Mouse (Mus musculus) frontal cortex, adult (tissue): ENCODE results near the gene Ermap.

ENCODE experiments used
- ATAC-seq: cut with Nextera tagmentation; 2 replicates; pipeline ENCODE4 v1.9.2; 2017; ENCODE audit warnings: mild to moderate bottlenecking, moderate library complexity, mixed read lengths; ENCODE audit not compliant: low TSS enrichment

The Ermap gene

GRCm38 (mm10) chr4:119189864-119190263 lies at the start of gene Ermap:
Gene Ermap, minus strand, starts transcription at chr4:119190011.
- ATAC-seq = no peak

- ATAC-seq = peak; percentile 69
Measured at GRCm38 (mm10) chr4:119239181-119239682, 49.4 kb upstream of the Ermap start.

- no peak for ATAC-seq
Measured at GRCm38 (mm10) chr4:119238661-119239060, 48.9 kb upstream of the Ermap start.

- ATAC-seq = no peak
Measured at GRCm38 (mm10) chr4:119234348-119234747, 44.5 kb upstream of the Ermap start.

- ATAC-seq = peak; percentile 61; the same call in 1 of the 2 replicates
Measured at GRCm38 (mm10) chr4:119233256-119233901, 43.6 kb upstream of the Ermap start.

- ATAC-seq = peak; percentile 97
Measured at GRCm38 (mm10) chr4:119232410-119233255, 42.8 kb upstream of the Ermap start, which contains the start of the genes AU022252 and P3h1. Gene AU022252, minus strand, starts transcription at chr4:119232712. Gene P3h1, plus strand, starts transcription at chr4:119232915.

- no peak for ATAC-seq
Measured at GRCm38 (mm10) chr4:119226751-119227150, 36.9 kb upstream of the Ermap start.

- ATAC-seq = no peak
Measured at GRCm38 (mm10) chr4:119225719-119226118, 35.9 kb upstream of the Ermap start.

- ATAC-seq = no peak
Measured at GRCm38 (mm10) chr4:119224534-119224933, 34.7 kb upstream of the Ermap start.

GRCm38 (mm10) chr4:119223696-119224095 lies 33.9 kb upstream of the Ermap start:
- ATAC-seq = peak; percentile 64; the same call in 1 of the 2 replicates

- no peak for ATAC-seq
Measured at GRCm38 (mm10) chr4:119218169-119218568, 28.4 kb upstream of the Ermap start, which contains the start of gene Tmem269. Gene Tmem269, minus strand, starts transcription at chr4:119218217.

GRCm38 (mm10) chr4:119216667-119217066 lies 26.9 kb upstream of the Ermap start:
- ATAC-seq = no peak

GRCm38 (mm10) chr4:119204672-119205071 lies 14.9 kb upstream of the Ermap start:
- ATAC-seq = peak; percentile 94

GRCm38 (mm10) chr4:119198105-119198504 lies 8.3 kb upstream of the Ermap start:
- no peak for ATAC-seq

GRCm38 (mm10) chr4:119195582-119196320 lies 5.9 kb upstream of the Ermap start:
- peak; percentile 60 for ATAC-seq

- ATAC-seq = peak; percentile 94
Measured at GRCm38 (mm10) chr4:119194909-119195581, 5.2 kb upstream of the Ermap start, which contains the start of gene Svbp. Gene Svbp, plus strand, starts transcription at chr4:119195306.

- no peak for ATAC-seq
Measured at GRCm38 (mm10) chr4:119192757-119193156, 2.9 kb upstream of the Ermap start.

GRCm38 (mm10) chr4:119191273-119191672 lies 1.5 kb upstream of the Ermap start:
- ATAC-seq = no peak

GRCm38 (mm10) chr4:119190618-119191017 lies 807 bp upstream of the Ermap start:
- ATAC-seq = no peak

GRCm38 (mm10) chr4:119189392-119189791 lies 419 bp downstream of the Ermap start:
- no peak for ATAC-seq
